Mouse (Mus musculus) CH12.LX (cell line): Measurements from ENCODE around the gene Syt2. TPM values are rescaled to one million over a fixed set of nuclear protein-coding genes. Genes with fewer than 3 reads are reported as not detected.

Experiments used
- DNase-seq: peaks from one replicate; pipeline ENCODE4 v3.0.0-alpha.2; 2013; ENCODE audit errors: extremely low read depth
- H3K27ac ChIP-seq: 2 replicates; pipeline ENCODE4 v1.5.1; 2012; ENCODE audit warnings: low read depth, mild to moderate bottlenecking, control low read depth, moderate library complexity; ENCODE audit not compliant: insufficient read depth
- H3K27me3 ChIP-seq: replicated peaks from 2 replicates; pipeline ENCODE3; 2012; ENCODE audit warnings: inconsistent platforms
- H3K36me3 ChIP-seq, 2 experiments: replicated peaks in 1 of 2; 2 replicates each; pipeline versions ENCODE3 to v1.6.1; 2012; ENCODE audit warnings: inconsistent platforms in 1 of 2, low read length in 1 of 2, mild to moderate bottlenecking in 1 of 2, mixed read lengths in 1 of 2, moderate library complexity in 1 of 2; ENCODE audit not compliant: control insufficient read depth in 1 of 2, insufficient read depth in 1 of 2
- H3K4me1 ChIP-seq, 2 experiments: 2 replicates each; pipeline ENCODE4 v1.6.1; 2012; ENCODE audit warnings: inconsistent platforms in 1 of 2, moderate library complexity in 1 of 2; ENCODE audit not compliant: insufficient read depth in 2 of 2, control insufficient read depth in 1 of 2
- H3K4me2 ChIP-seq: 2 replicates; pipeline ENCODE4 v1.6.1; 2012; ENCODE audit warnings: low read depth, mild to moderate bottlenecking, control low read depth; ENCODE audit not compliant: poor library complexity, insufficient read depth, severe bottlenecking
- H3K4me3 ChIP-seq, 3 experiments: fragments of 150-350 bp in 1 of 3; sonication (generic) in 1 of 3; replicated peaks in 1 of 3; 2 replicates each; pipeline versions ENCODE3 to v1.5.1; 2011 to 2012; ENCODE audit warnings: low read depth in 2 of 3, low read length in 2 of 3, mild to moderate bottlenecking in 2 of 3, moderate library complexity in 2 of 3, control low read depth in 1 of 3, improper control_type of control experiment in 1 of 3, inconsistent platforms in 1 of 3, mixed read lengths in 1 of 3; ENCODE audit not compliant: poor library complexity in 1 of 3
- H3K79me2 ChIP-seq: replicated peaks from 2 replicates; pipeline ENCODE4 v1.6.1; 2012; ENCODE audit warnings: mild to moderate bottlenecking, moderate library complexity; ENCODE audit not compliant: control insufficient read depth, poor library complexity, insufficient read depth, severe bottlenecking; ENCODE audit errors: extremely low read depth
- H3K9ac ChIP-seq: 2 replicates; pipeline ENCODE4 v1.6.1; 2012; ENCODE audit warnings: low read depth, mild to moderate bottlenecking, control low read depth, moderate library complexity; ENCODE audit not compliant: insufficient read depth
- H3K9me3 ChIP-seq: replicated peaks from 2 replicates; pipeline ENCODE3; 2012; ENCODE audit warnings: low read length, inconsistent platforms, mixed read lengths
- BHLHE40 ChIP-seq: IDR thresholded peaks from 2 replicates; pipeline ENCODE4 v1.6.1; 2011; ENCODE audit warnings: mild to moderate bottlenecking, low read depth, low read length, improper control_type of control experiment
- CHD1 ChIP-seq: IDR thresholded peaks from 2 replicates; pipeline ENCODE4 v1.6.1; 2012; ENCODE audit warnings: low read depth, low read length, improper control_type of control experiment, inconsistent platforms
- ELF1 ChIP-seq: IDR thresholded peaks from 2 replicates; pipeline ENCODE4 v1.6.1; 2014; ENCODE audit warnings: low read depth, mild to moderate bottlenecking, inconsistent platforms, low read length, improper control_type of control experiment
- ETS1 ChIP-seq: conservative IDR thresholded peaks from 2 replicates; pipeline ENCODE4 v1.6.1; 2012; ENCODE audit warnings: low read depth, mild to moderate bottlenecking, inconsistent platforms, low read length, improper control_type of control experiment, moderate library complexity
- MAZ ChIP-seq: IDR thresholded peaks from 2 replicates; pipeline ENCODE4 v1.6.1; 2012; ENCODE audit warnings: low read depth, mild to moderate bottlenecking, inconsistent platforms, low read length, improper control_type of control experiment, moderate library complexity
- MXI1 ChIP-seq: IDR thresholded peaks from 2 replicates; pipeline ENCODE4 v1.6.1; 2011; ENCODE audit warnings: mild to moderate bottlenecking, low read depth, low read length, improper control_type of control experiment
- MYC ChIP-seq: IDR thresholded peaks from 2 replicates; pipeline ENCODE4 v1.6.1; 2011; ENCODE audit warnings: low read depth, mild to moderate bottlenecking, improper control_type of control experiment, low read length
- NELFE ChIP-seq: IDR thresholded peaks from 2 replicates; pipeline ENCODE4 v1.6.1; 2011; ENCODE audit warnings: low read depth, low read length, improper control_type of control experiment
- PAX5 ChIP-seq: IDR thresholded peaks from 2 replicates; pipeline ENCODE4 v1.6.1; 2012; ENCODE audit warnings: low read length, inconsistent platforms, mixed read lengths
- POLR2A ChIP-seq: IDR thresholded peaks from 2 replicates; pipeline ENCODE4 v1.6.1; 2011; ENCODE audit warnings: low read depth, mild to moderate bottlenecking, improper control_type of control experiment, low read length
- POLR2AphosphoS2 ChIP-seq: IDR thresholded peaks from 2 replicates; pipeline ENCODE4 v1.6.1; 2011; ENCODE audit warnings: low read depth, low read length, improper control_type of control experiment
- RCOR1 ChIP-seq: conservative IDR thresholded peaks from 2 replicates; pipeline ENCODE4 v1.6.1; 2012; ENCODE audit warnings: low read depth, mild to moderate bottlenecking, inconsistent platforms, low read length, improper control_type of control experiment
- SMC3 ChIP-seq: IDR thresholded peaks from 2 replicates; pipeline ENCODE4 v1.6.1; 2011; ENCODE audit warnings: low read depth, low read length, improper control_type of control experiment
- TBP ChIP-seq: conservative IDR thresholded peaks from 2 replicates; pipeline ENCODE4 v1.6.1; 2011; ENCODE audit warnings: low read depth, low read length, improper control_type of control experiment
- TCF12 ChIP-seq: IDR thresholded peaks from 2 replicates; pipeline ENCODE4 v1.6.1; 2014; ENCODE audit warnings: low read depth, mild to moderate bottlenecking, inconsistent platforms, low read length, improper control_type of control experiment
- UBTF ChIP-seq: IDR thresholded peaks from 2 replicates; pipeline ENCODE4 v1.6.1; 2012; ENCODE audit warnings: low read depth, mild to moderate bottlenecking, inconsistent platforms, low read length, improper control_type of control experiment, moderate library complexity
- USF1 ChIP-seq: IDR thresholded peaks from 2 replicates; pipeline ENCODE4 v1.6.1; 2014; ENCODE audit warnings: low read depth, mild to moderate bottlenecking, inconsistent platforms, low read length, improper control_type of control experiment
- USF2 ChIP-seq: conservative IDR thresholded peaks from 2 replicates; pipeline ENCODE4 v1.6.1; 2011; ENCODE audit warnings: low read depth, low read length, improper control_type of control experiment
- ZKSCAN1 ChIP-seq: IDR thresholded peaks from 2 replicates; pipeline ENCODE4 v1.6.1; 2012; ENCODE audit warnings: low read depth, inconsistent platforms, low read length, improper control_type of control experiment, borderline replicate concordance
- ZMIZ1 ChIP-seq: IDR thresholded peaks from 2 replicates; pipeline ENCODE4 v1.6.1; 2012; ENCODE audit warnings: low read depth, mild to moderate bottlenecking, inconsistent platforms, low read length, improper control_type of control experiment
- dilution Hi-C: fragments of 300-500 bp; cut with MboI; formaldehyde crosslinking; loops from 2 replicates; pipeline ENCODE4 v1.14.3; 2020; ENCODE audit warnings: low sequenced_read_pairs; ENCODE audit not compliant: extremely low pct_unique_long_range_greater_than_20kb, extremely low pct_ligation_motif_present
- in situ Hi-C: fragments of 300-500 bp; cut with MboI; formaldehyde crosslinking; loops from 3 replicates; pipeline ENCODE4 v1.14.3; 2019; ENCODE audit warnings: low sequenced_read_pairs, low pct_ligation_motif_present, low pct_unique_long_range_greater_than_20kb, mixed read lengths
- polyA plus RNA-seq: library from polyadenylated mRNA; unstranded; fragments of >175 nt; gene quantifications from 2 replicates; pipeline ENCODE4 v1.2.1, GENCODE M21; 2012; ENCODE audit warnings: low read depth; ENCODE audit not compliant: insufficient read length
- total RNA-seq, 2 experiments: library from RNA; depleted of rRNA; stranded (reverse); fragments of 300-350 nt in 1 of 2; fragments of >200 nt in 1 of 2; gene quantifications; 2 replicates each; pipeline ENCODE4 v1.2.3; 2012 to 2014

The Syt2 gene
- total and polyA plus RNA-seq, 3 experiments = not detected

GRCm38 (mm10) chr1:134614554-134614953 is 31.9 kb upstream of the Syt2 start:
- no peak overlapping the region for H3K9ac ChIP-seq
- TF ChIP-seq TCF12 (no peak), NELFE (no peak)
- H3K27me3 ChIP-seq = no peaks in the 10 kb centered on the region
- no peak overlapping the region for H3K4me2 ChIP-seq
- dilution Hi-C loops (no loop called here), in situ Hi-C loops (no loop called here)
- no peaks in the 10 kb centered on the region for H3K9me3 ChIP-seq
- H3K27ac ChIP-seq = no peak overlapping the region
- no peak for DNase-seq
- no peaks in the 10 kb centered on the region for H3K4me1 ChIP-seq
- H3K36me3 ChIP-seq = peaks cover 43 to 50% of the 10 kb centered on the region in 2 experiments
- H3K79me2 ChIP-seq = no peaks in the 10 kb centered on the region
- H3K4me3 ChIP-seq = no peak overlapping the region

DNA sequence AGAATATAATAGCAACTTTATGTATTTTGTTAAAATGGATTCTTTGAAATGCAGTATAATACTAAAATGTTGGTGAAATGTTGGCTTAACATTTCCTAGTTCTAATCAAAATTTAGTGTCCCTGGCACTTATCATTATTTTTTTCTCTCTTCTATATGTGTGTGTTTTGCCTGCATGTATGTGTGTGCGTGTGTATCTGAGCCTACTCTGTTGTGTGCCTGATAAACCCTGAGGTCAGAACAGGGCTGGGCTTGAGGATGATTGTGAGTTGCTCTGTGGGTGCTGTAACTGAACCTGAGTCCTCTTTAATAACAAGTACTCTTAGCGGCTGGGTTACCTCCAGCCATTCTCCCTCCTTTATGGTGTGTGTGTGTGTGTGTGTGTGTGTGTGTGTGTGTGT is 31.5 kb upstream of the Syt2 start:
- H3K36me3 ChIP-seq = peaks cover 48 to 55% of the 10 kb centered on the region in 2 experiments
- no peak for DNase-seq
- no peak overlapping the region for H3K27ac ChIP-seq
- no peaks in the 10 kb centered on the region for H3K4me1 ChIP-seq
- H3K9me3 ChIP-seq = no peaks in the 10 kb centered on the region
- no peak overlapping the region for H3K9ac ChIP-seq
- in situ Hi-C loops = no loop called here
- no peak overlapping the region for H3K4me2 ChIP-seq
- no peak overlapping the region for H3K4me3 ChIP-seq
- TF ChIP-seq BHLHE40 (no peak), ETS1 (no peak), NELFE (no peak), MAZ (no peak)
- no peaks in the 10 kb centered on the region for H3K79me2 ChIP-seq
- dilution Hi-C loops = no loop called here
- no peaks in the 10 kb centered on the region for H3K27me3 ChIP-seq

DNA sequence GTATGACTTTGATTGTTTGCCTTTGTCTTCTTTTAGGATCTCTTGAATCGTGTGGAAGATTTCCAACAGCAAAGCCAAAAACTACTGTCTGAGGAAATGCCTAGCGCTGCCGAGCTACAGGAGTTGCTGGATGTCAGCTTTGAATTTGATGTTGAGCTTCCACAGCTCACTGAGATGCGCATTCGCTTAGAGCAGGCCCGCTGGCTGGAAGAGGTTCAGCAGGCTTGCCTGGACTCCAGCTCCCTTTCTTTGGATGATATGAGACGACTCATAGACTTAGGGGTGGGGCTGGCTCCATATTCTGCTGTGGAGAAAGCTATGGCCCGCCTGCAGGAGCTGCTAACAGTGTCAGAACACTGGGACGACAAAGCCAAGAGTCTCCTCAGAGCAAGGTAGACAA is 28.8 kb upstream of the Syt2 start:
- Histone ChIP-seq H3K9ac (no peak overlapping the region), H3K9me3 (no peaks in the 10 kb centered on the region), H3K4me3 (no peak overlapping the region), H3K79me2 (no peaks in the 10 kb centered on the region), H3K36me3 (peaks cover 59 to 62% of the 10 kb centered on the region in 2 experiments), H3K4me2 (no peak overlapping the region)
- dilution Hi-C loops = no loop called here
- TF ChIP-seq ELF1 = no peak
- TF ChIP-seq MYC = no peak
- no peak for TF ChIP-seq USF2
- no peak for TF ChIP-seq SMC3
- no peak for TF ChIP-seq CHD1
- no peak for TF ChIP-seq MAZ
- no peak for TF ChIP-seq ZKSCAN1
- TF ChIP-seq UBTF = no peak
- no peak for TF ChIP-seq USF1
- no peak for TF ChIP-seq PAX5
- TF ChIP-seq POLR2AphosphoS2 = no peak
- no peak for TF ChIP-seq POLR2A
- no peak for TF ChIP-seq TBP
- no peak for TF ChIP-seq MXI1
- TF ChIP-seq RCOR1 = no peak
- no peak for TF ChIP-seq BHLHE40
- TF ChIP-seq ZMIZ1 = no peak
- TF ChIP-seq, all 38 proteins: peak for 0
- Histone ChIP-seq H3K27ac (no peak overlapping the region), H3K27me3 (no peaks in the 10 kb centered on the region), H3K4me1 (no peaks in the 10 kb centered on the region)
- in situ Hi-C loops = no loop called here
- DNase-seq = no peak
